Mouse (Mus musculus): ENCODE results near the gene Erfe. TPM values are rescaled to one million over a fixed set of nuclear protein-coding genes. Genes with fewer than 3 reads are reported as not detected.
A peak's percentile ranks its signal among the peaks of the same experiment; 100 is the strongest.

The Erfe gene
- polyA plus RNA-seq, 1 experiment, result not detected

DNA sequence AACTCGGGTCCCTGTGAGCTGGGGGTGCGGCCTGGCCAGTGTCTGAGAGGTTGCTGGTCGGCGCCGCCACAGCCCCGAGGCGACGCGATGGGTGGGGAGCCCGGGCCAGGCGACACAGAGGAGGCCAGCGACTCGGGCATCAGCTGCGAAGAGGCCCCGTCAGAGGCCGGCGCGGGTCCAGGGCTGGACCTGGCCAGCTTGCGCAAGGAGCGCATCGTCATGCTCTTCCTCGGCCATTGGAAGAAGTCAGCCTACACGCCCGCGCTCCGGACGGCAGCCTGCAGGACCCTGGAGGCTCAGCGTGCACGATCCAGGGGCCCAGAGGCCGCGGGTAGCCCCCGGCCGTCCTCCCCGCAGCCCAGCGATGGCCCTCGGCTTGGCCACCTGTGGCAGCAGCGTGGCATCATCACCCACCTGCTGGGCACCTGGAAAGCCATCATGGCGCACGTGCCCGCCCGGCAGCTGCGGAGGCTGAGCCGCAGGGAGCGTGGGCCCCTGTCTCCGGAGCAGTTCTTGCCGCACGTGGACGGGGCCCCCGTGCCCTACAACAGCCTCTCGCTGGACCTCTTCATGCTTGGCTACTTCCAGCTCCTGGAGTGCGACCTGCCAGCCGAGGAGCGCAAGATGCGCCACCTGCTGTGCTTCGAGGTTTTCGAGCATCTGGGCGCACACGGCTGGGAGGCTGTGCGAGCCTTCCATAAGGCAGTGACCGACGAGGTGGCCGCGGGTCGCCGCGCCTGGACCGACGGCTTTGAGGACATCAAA lies 21.1 kb upstream of the Erfe start:
- Histone ChIP-seq H3K4me1 (ENCODE audit: control insufficient read depth, insufficient read depth, low read length) (no peaks in the 10 kb centered on the region), H3K27ac (ENCODE audit: insufficient read depth, low read depth, low read length) (no peak overlapping the region), H3K4me3 (ENCODE audit: insufficient read depth, low read length) (no peak overlapping the region)
- TF ChIP-seq CTCF (IDR thresholded peaks at IDR 0.05; ENCODE audit: low read depth, low read length) (no peak), POLR2A (IDR thresholded peaks at IDR 0.05; ENCODE audit: borderline replicate concordance, low read depth, low read length) (no peak)

DNA sequence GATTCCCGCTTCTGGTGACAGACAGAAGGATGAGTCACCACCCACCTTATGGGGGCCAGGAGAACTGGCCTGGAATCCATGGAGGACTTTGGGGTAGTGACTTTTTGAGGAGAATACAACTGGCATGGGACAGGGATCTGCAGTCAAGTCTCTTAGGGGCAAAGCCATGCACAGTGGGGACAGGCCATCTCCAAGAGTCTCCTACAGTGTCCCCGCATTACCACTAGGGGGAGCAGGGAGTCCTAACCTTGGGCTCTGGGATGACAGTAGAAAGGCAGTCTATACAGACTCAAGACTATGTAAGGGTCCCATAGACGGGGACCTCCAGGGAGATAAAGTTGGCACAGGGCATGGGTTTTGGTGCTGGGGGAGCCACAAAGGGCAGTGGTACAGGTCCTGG lies 19.3 kb upstream of the Erfe start:
- H3K27ac ChIP-seq (ENCODE audit: insufficient read depth, low read depth, low read length), result no peak overlapping the region
- TF ChIP-seq POLR2A (IDR thresholded peaks at IDR 0.05; ENCODE audit: borderline replicate concordance, low read depth, low read length) (no peak), CTCF (IDR thresholded peaks at IDR 0.05; ENCODE audit: low read depth, low read length) (peak; percentile 73)

DNA sequence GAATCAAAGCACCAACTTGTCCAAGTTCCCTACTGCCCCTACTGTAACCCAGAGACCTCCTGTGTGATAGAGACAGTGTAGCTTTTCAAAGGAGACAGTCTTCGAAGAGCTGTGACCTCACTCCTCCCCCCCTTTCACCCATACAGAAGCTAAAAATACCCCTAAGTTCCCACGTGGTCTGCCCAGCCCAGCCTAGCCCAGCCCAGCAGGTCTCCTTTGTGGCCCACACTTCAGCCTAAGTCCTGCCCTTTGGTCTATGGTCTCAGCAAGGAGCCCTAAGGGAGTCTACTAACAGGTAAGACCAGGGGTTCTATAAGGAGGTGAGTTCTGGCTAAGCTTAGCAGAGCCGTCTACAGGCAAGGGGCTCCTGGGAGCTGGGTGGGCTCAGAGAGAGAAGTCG lies 15.4 kb upstream of the Erfe start, which contains the start of gene Klhl30:
Gene Klhl30 (plus strand): TSS at position 176 of the 400 bp plus-strand sequence.
- H3K4me1 ChIP-seq (ENCODE audit: control insufficient read depth, insufficient read depth, low read length), result no peaks in the 10 kb centered on the region
- TF ChIP-seq POLR2A (IDR thresholded peaks at IDR 0.05; ENCODE audit: borderline replicate concordance, low read depth, low read length) (no peak), CTCF (IDR thresholded peaks at IDR 0.05; ENCODE audit: low read depth, low read length) (no peak)
- no peak within 1 kb of the TSS for H3K4me3 ChIP-seq (ENCODE audit: insufficient read depth, low read length)
- no peak within 1 kb of the TSS for H3K27ac ChIP-seq (ENCODE audit: insufficient read depth, low read depth, low read length)

More for the DNA sequence above, 19.3 kb upstream of the Erfe start:
- Histone ChIP-seq H3K4me3 (ENCODE audit: insufficient read depth, low read length) (no peak overlapping the region), H3K4me1 (ENCODE audit: control insufficient read depth, insufficient read depth, low read length) (no peaks in the 10 kb centered on the region)

DNA sequence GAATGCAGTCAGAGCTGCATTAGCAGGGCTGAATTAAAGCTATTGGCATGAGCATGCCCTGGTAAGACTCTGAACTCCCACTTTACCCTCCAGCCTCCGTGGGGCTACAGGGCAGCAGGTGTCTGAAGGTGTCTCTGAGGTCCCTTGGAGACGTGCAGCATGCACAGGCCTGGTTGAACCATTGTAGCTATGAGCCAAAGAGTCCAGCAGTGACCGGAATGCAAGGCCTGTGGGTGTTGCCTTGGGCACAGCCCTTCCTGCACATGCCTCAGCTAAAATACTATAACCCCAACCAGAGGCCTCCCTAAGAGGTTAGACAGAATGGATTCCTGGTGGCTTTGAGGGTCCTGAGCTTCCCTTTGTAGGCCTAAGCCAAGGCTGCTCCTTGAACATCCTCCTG lies 15.0 kb upstream of the Erfe start:
- H3K27ac ChIP-seq (ENCODE audit: insufficient read depth, low read depth, low read length), result no peak overlapping the region
- H3K4me1 ChIP-seq (ENCODE audit: control insufficient read depth, insufficient read depth, low read length), result no peaks in the 10 kb centered on the region
- TF ChIP-seq CTCF (IDR thresholded peaks at IDR 0.05; ENCODE audit: low read depth, low read length), result no peak
- TF ChIP-seq POLR2A (IDR thresholded peaks at IDR 0.05; ENCODE audit: borderline replicate concordance, low read depth, low read length), result no peak
- no peak overlapping the region for H3K4me3 ChIP-seq (ENCODE audit: insufficient read depth, low read length)

DNA sequence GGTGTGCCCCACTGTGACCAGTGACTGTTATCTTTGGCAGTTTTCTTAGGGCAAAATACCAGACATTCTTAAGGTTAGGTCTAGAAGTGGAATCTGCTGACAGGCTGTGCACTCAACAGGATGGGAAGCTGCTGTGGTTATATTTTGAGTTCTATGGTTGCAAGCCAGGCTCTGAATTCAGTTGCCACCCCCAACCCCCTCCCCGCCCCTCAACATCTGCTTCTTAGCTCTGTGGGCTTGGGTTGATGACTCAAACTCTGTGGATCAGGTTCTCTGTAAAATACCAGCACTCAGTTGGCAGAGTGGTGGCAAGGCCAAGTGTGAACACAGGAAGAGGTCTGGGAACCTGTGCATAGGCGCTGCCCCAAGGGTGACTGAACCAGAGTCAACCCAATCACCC lies 14.0 kb upstream of the Erfe start:
- TF ChIP-seq CTCF (IDR thresholded peaks at IDR 0.05; ENCODE audit: low read depth, low read length) (no peak), POLR2A (IDR thresholded peaks at IDR 0.05; ENCODE audit: borderline replicate concordance, low read depth, low read length) (no peak)
- Histone ChIP-seq H3K4me1 (ENCODE audit: control insufficient read depth, insufficient read depth, low read length) (no peaks in the 10 kb centered on the region), H3K27ac (ENCODE audit: insufficient read depth, low read depth, low read length) (no peak overlapping the region), H3K4me3 (ENCODE audit: insufficient read depth, low read length) (no peak overlapping the region)

GRCm38 (mm10) chr1:91356105-91356504 lies 10.1 kb upstream of the Erfe start:
- no peak overlapping the region for H3K4me3 ChIP-seq (ENCODE audit: insufficient read depth, low read length)
- H3K27ac ChIP-seq (ENCODE audit: insufficient read depth, low read depth, low read length), result no peak overlapping the region
- H3K4me1 ChIP-seq (ENCODE audit: control insufficient read depth, insufficient read depth, low read length), result no peaks in the 10 kb centered on the region
- no peak for TF ChIP-seq POLR2A (IDR thresholded peaks at IDR 0.05; ENCODE audit: borderline replicate concordance, low read depth, low read length)
- TF ChIP-seq CTCF (IDR thresholded peaks at IDR 0.05; ENCODE audit: low read depth, low read length), result no peak

GRCm38 (mm10) chr1:91362113-91362512 lies 4.1 kb upstream of the Erfe start:
- Histone ChIP-seq H3K4me3 (ENCODE audit: insufficient read depth, low read length) (no peak overlapping the region), H3K27ac (ENCODE audit: insufficient read depth, low read depth, low read length) (no peak overlapping the region), H3K4me1 (ENCODE audit: control insufficient read depth, insufficient read depth, low read length) (peaks cover 2% of the 10 kb centered on the region; the same call in 1 of the 2 replicates)
- TF ChIP-seq POLR2A (IDR thresholded peaks at IDR 0.05; ENCODE audit: borderline replicate concordance, low read depth, low read length) (no peak), CTCF (IDR thresholded peaks at IDR 0.05; ENCODE audit: low read depth, low read length) (no peak)

- Histone ChIP-seq H3K4me3 (ENCODE audit: insufficient read depth, low read length) (no peak overlapping the region), H3K4me1 (ENCODE audit: control insufficient read depth, insufficient read depth, low read length) (peaks cover 2% of the 10 kb centered on the region; the same call in 1 of the 2 replicates), H3K27ac (ENCODE audit: insufficient read depth, low read depth, low read length) (no peak overlapping the region)
- TF ChIP-seq POLR2A (IDR thresholded peaks at IDR 0.05; ENCODE audit: borderline replicate concordance, low read depth, low read length), result no peak
Measured at GRCm38 (mm10) chr1:91364822-91365644, 1.2 kb upstream of the Erfe start.

DNA sequence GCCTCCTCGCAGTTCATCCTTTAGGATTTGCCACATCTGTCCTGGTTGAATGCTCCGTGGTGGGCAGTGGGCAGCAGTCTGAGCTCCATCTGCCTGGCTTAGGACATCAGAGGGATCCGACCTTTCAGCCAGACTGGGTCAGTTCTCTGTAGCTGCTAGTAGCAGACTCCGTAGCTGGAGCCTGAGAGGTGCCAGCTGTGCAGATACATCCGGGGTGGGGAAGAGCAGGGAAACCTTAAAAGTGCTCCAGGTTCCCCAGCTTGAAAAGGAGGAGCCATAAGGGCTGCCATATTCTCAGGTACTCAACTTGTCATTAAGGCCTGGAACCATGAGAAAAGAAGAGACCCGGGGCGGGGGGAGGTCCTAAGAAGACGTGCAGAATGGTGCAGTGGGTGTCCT lies 415 bp upstream of the Erfe start:
- Histone ChIP-seq H3K4me3 (ENCODE audit: insufficient read depth, low read length) (peak overlapping the region; percentile 50), H3K4me1 (ENCODE audit: control insufficient read depth, insufficient read depth, low read length) (peaks cover 2% of the 10 kb centered on the region; the same call in 1 of the 2 replicates), H3K27ac (ENCODE audit: insufficient read depth, low read depth, low read length) (no peak overlapping the region)
- TF ChIP-seq CTCF (IDR thresholded peaks at IDR 0.05; ENCODE audit: low read depth, low read length) (no peak), POLR2A (IDR thresholded peaks at IDR 0.05; ENCODE audit: borderline replicate concordance, low read depth, low read length) (no peak)

DNA sequence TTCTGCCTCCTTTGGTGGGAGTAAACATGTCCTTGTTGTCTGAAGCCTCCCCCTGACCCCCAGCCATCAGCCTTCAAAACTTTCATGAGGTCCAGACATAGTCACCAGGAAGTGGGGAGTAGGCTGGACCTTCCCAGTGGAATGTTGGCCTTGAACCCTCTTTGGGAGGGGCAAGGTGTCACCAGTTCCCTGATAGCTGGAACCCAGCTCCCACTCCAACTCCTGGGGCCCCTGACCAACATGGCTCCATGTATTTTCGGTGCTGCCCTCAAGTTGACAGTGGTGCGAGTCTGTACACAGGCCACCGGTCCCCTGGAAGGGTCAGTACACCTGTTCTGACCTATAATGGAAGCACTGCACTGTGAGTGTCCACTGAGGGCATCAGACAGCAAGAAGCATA lies 1.1 kb downstream of the Erfe start:
- TF ChIP-seq CTCF (IDR thresholded peaks at IDR 0.05; ENCODE audit: low read depth, low read length) (no peak), POLR2A (IDR thresholded peaks at IDR 0.05; ENCODE audit: borderline replicate concordance, low read depth, low read length) (no peak)
- Histone ChIP-seq H3K4me3 (ENCODE audit: insufficient read depth, low read length) (no peak overlapping the region), H3K27ac (ENCODE audit: insufficient read depth, low read depth, low read length) (no peak overlapping the region), H3K4me1 (ENCODE audit: control insufficient read depth, insufficient read depth, low read length) (peaks cover 2% of the 10 kb centered on the region; the same call in 1 of the 2 replicates)
